Mouse (Mus musculus) liver, embryonic 13.5 days (tissue): ENCODE measurements around the gene Stt3b. TPM values are rescaled to one million over a fixed set of nuclear protein-coding genes. Genes with fewer than 3 reads are reported as not detected.
A peak's percentile ranks its signal among the peaks of the same experiment; 100 is the strongest.
"Not testable (repeated sequence)": the region's sequence is repeated elsewhere in the genome, so short reads cannot be mapped to it uniquely, and the experiment has no call there.

Experiments used
- ATAC-seq: fragments of 200-750 bp; cut with Nextera tagmentation; 2 replicates; pipeline ENCODE4 v1.8.0; 2017; ENCODE audit warnings: low read depth, mild to moderate bottlenecking, moderate number of reproducible peaks, moderate library complexity
- DNase-seq: peaks from one replicate; pipeline ENCODE4 v3.0.0; 2022
- H3K27ac ChIP-seq: fragments of 300-500 bp; sonication (generic); 2 replicates; pipeline ENCODE4 v1.5.1; 2015; ENCODE audit warnings: moderate library complexity, mild to moderate bottlenecking, inconsistent platforms
- H3K27me3 ChIP-seq: fragments of 300-500 bp; sonication (generic); 2 replicates; pipeline ENCODE4 v1.6.1; 2015; ENCODE audit warnings: mild to moderate bottlenecking, inconsistent platforms
- H3K36me3 ChIP-seq: fragments of 300-500 bp; sonication (generic); 2 replicates; pipeline ENCODE4 v1.6.1; 2015; ENCODE audit warnings: mild to moderate bottlenecking, inconsistent platforms
- H3K4me1 ChIP-seq: fragments of 300-500 bp; sonication (generic); replicated peaks from 2 replicates; pipeline ENCODE4 v1.6.1; 2015; ENCODE audit warnings: inconsistent platforms
- H3K4me2 ChIP-seq: fragments of 300-500 bp; sonication (generic); 2 replicates; pipeline ENCODE4 v1.6.1; 2015; ENCODE audit warnings: inconsistent platforms, mild to moderate bottlenecking, moderate library complexity
- H3K4me3 ChIP-seq: fragments of 300-500 bp; sonication (generic); replicated peaks from 2 replicates; pipeline ENCODE4 v1.5.1; 2015; ENCODE audit warnings: mild to moderate bottlenecking, inconsistent platforms
- H3K9ac ChIP-seq: fragments of 300-500 bp; sonication (generic); 2 replicates; pipeline ENCODE4 v1.6.1; 2015; ENCODE audit warnings: mild to moderate bottlenecking, inconsistent platforms
- H3K9me3 ChIP-seq: fragments of 300-500 bp; sonication (generic); replicated peaks from 2 replicates; pipeline ENCODE4 v1.6.1; 2016; ENCODE audit warnings: inconsistent platforms
- WGBS: fragments of 180-500 bp; shearing (Covaris S2); methylation state at CpG from one replicate; pipeline ENCODE4 v1.1.7; 2015; ENCODE audit not compliant: insufficient replicate concordance; 5-methylcytosine and 5-hydroxymethylcytosine counted together
- polyA plus RNA-seq: library from polyadenylated mRNA; unstranded; fragments of >200 nt; fragmentation: Nextera tagmentation; extraction: Ambion mirVana; gene quantifications from 2 replicates; pipeline ENCODE4 v1.2.1, GENCODE M21; 2015

The Stt3b gene
- polyA plus RNA-seq, 1 experiment from 2014 or later, result 62.4 TPM

GRCm38 (mm10) chr9:115296738-115297137 lies 13.5 kb downstream of the Stt3b start:
- Histone ChIP-seq H3K36me3 (0 out of 2 replicates have a peak, but pooled peaks cover 2% of the 10 kb centered on the region), H3K4me1 (peaks cover 58% of the 10 kb centered on the region), H3K4me3 (no peak overlapping the region), H3K9ac (no peak overlapping the region), H3K27me3 (no peaks in the 10 kb centered on the region), H3K9me3 (no peaks in the 10 kb centered on the region), H3K27ac (no peak overlapping the region), H3K4me2 (no peak overlapping the region)
- no peak for DNase-seq
- ATAC-seq, result no peak
- WGBS, result 73% methylated on average over 7 of the region's 7 CpGs

GRCm38 (mm10) chr9:115293920-115294594 lies 16.2 kb downstream of the Stt3b start:
- Histone ChIP-seq H3K27ac (no peak overlapping the region), H3K4me1 (peaks cover 56% of the 10 kb centered on the region), H3K9me3 (no peaks in the 10 kb centered on the region), H3K4me2 (no peak overlapping the region), H3K9ac (no peak overlapping the region), H3K27me3 (no peaks in the 10 kb centered on the region), H3K4me3 (no peak overlapping the region), H3K36me3 (0 out of 2 replicates have a peak, but pooled peaks cover 5% of the 10 kb centered on the region)
- ATAC-seq (peak; percentile 53; the same call in 1 of the 2 replicates), DNase-seq (no peak)
- WGBS, result 83% methylated on average over 10 of the region's 10 CpGs

- H3K4me1 ChIP-seq, result peaks cover 59% of the 10 kb centered on the region
- WGBS, result 82% methylated on average over 6 of the region's 6 CpGs
- peak; percentile 49; the same call in 1 of the 2 replicates for ATAC-seq
- 0 out of 2 replicates have a peak, but pooled peaks cover 3% of the 10 kb centered on the region for H3K36me3 ChIP-seq
- H3K27ac ChIP-seq, result no peak overlapping the region
- H3K4me2 ChIP-seq, result no peak overlapping the region
- no peaks in the 10 kb centered on the region for H3K9me3 ChIP-seq
- no peak for DNase-seq
- H3K27me3 ChIP-seq, result no peaks in the 10 kb centered on the region
- no peak overlapping the region for H3K9ac ChIP-seq
- no peak overlapping the region for H3K4me3 ChIP-seq
These were observed 22.3 kb downstream of the Stt3b start for GRCm38 (mm10) chr9:115287774-115288434.

- Histone ChIP-seq H3K27me3 (no peaks in the 10 kb centered on the region), H3K4me2 (no peak overlapping the region), H3K4me3 (no peak overlapping the region), H3K9me3 (no peaks in the 10 kb centered on the region), H3K27ac (no peak overlapping the region), H3K4me1 (peaks cover 37% of the 10 kb centered on the region), H3K9ac (no peak overlapping the region), H3K36me3 (peaks cover 11% of the 10 kb centered on the region)
- no peak for ATAC-seq
- 80% methylated on average over 4 of the region's 4 CpGs for WGBS
- DNase-seq, result no peak
These were observed 25.8 kb downstream of the Stt3b start for GRCm38 (mm10) chr9:115284385-115284784.

GRCm38 (mm10) chr9:115283403-115283802 lies 26.8 kb downstream of the Stt3b start:
- Histone ChIP-seq H3K4me2 (no peak overlapping the region), H3K9ac (no peak overlapping the region), H3K9me3 (no peaks in the 10 kb centered on the region), H3K4me1 (peaks cover 30% of the 10 kb centered on the region), H3K4me3 (no peak overlapping the region), H3K27me3 (no peaks in the 10 kb centered on the region), H3K27ac (no peak overlapping the region), H3K36me3 (peaks cover 20% of the 10 kb centered on the region)
- 75% methylated on average over 4 of the region's 4 CpGs for WGBS
- ATAC-seq, result no peak
- DNase-seq, result no peak

- Histone ChIP-seq H3K9me3 (no peaks in the 10 kb centered on the region), H3K4me3 (no peak overlapping the region), H3K27ac (no peak overlapping the region), H3K9ac (no peak overlapping the region), H3K36me3 (peaks cover 55% of the 10 kb centered on the region), H3K27me3 (no peaks in the 10 kb centered on the region), H3K4me1 (peaks cover 8% of the 10 kb centered on the region; the same call in 1 of the 2 replicates), H3K4me2 (no peak overlapping the region)
- DNase-seq (no peak), ATAC-seq (no peak)
- 91% methylated on average over 1 of the region's 1 CpGs for WGBS
These were observed 31.6 kb downstream of the Stt3b start for GRCm38 (mm10) chr9:115278641-115279040.

- Histone ChIP-seq H3K4me2 (no peak overlapping the region), H3K27me3 (no peaks in the 10 kb centered on the region), H3K9ac (no peak overlapping the region), H3K9me3 (no peaks in the 10 kb centered on the region), H3K4me3 (no peak overlapping the region), H3K27ac (no peak overlapping the region), H3K4me1 (peaks cover 3% of the 10 kb centered on the region; the same call in 1 of the 2 replicates), H3K36me3 (peaks cover 61% of the 10 kb centered on the region)
- DNase-seq (no peak), ATAC-seq (0 out of 2 replicates have a peak, but pooled peaks have one; percentile 29)
- 73% methylated on average over 6 of the region's 6 CpGs for WGBS
These were observed 35.4 kb downstream of the Stt3b start for GRCm38 (mm10) chr9:115274806-115275205.

GRCm38 (mm10) chr9:115273095-115273649 lies 37.0 kb downstream of the Stt3b start:
- H3K4me3 ChIP-seq, result no peak overlapping the region
- ATAC-seq, result no peak
- H3K4me2 ChIP-seq, result no peak overlapping the region
- H3K9ac ChIP-seq, result no peak overlapping the region
- no peaks in the 10 kb centered on the region for H3K27me3 ChIP-seq
- WGBS, result 80% methylated on average over 7 of the region's 7 CpGs
- H3K9me3 ChIP-seq, result no peaks in the 10 kb centered on the region
- DNase-seq, result no peak
- peaks cover 5% of the 10 kb centered on the region; the same call in 1 of the 2 replicates for H3K4me1 ChIP-seq
- H3K36me3 ChIP-seq, result peaks cover 46% of the 10 kb centered on the region
- H3K27ac ChIP-seq, result no peak overlapping the region

- H3K27me3 ChIP-seq, H3K4me1 ChIP-seq, DNase-seq, H3K9me3 ChIP-seq, H3K9ac ChIP-seq, H3K27ac ChIP-seq, H3K4me2 ChIP-seq, H3K4me3 ChIP-seq, ATAC-seq: not testable (repeated sequence)
- WGBS, result 79% methylated on average over 5 of the region's 5 CpGs
- peaks cover 40% of the 10 kb centered on the region for H3K36me3 ChIP-seq
These were observed 37.8 kb downstream of the Stt3b start for GRCm38 (mm10) chr9:115272451-115272850.

GRCm38 (mm10) chr9:115271556-115271955 lies 38.7 kb downstream of the Stt3b start:
- no peak overlapping the region for H3K9ac ChIP-seq
- H3K9me3 ChIP-seq, result no peaks in the 10 kb centered on the region
- no peaks in the 10 kb centered on the region for H3K27me3 ChIP-seq
- H3K36me3 ChIP-seq, result peaks cover 36% of the 10 kb centered on the region
- WGBS, result 66% methylated on average over 3 of the region's 3 CpGs
- H3K4me3 ChIP-seq, result no peak overlapping the region
- H3K4me1 ChIP-seq, result peaks cover 5% of the 10 kb centered on the region; the same call in 1 of the 2 replicates
- no peak overlapping the region for H3K27ac ChIP-seq
- no peak overlapping the region for H3K4me2 ChIP-seq
- ATAC-seq (no peak), DNase-seq (no peak)

GRCm38 (mm10) chr9:115261896-115262295 lies 48.3 kb downstream of the Stt3b start:
- 77% methylated on average over 5 of the region's 5 CpGs for WGBS
- no peak overlapping the region for H3K27ac ChIP-seq
- no peak overlapping the region for H3K9ac ChIP-seq
- ATAC-seq (no peak), DNase-seq (no peak)
- H3K4me3 ChIP-seq, result no peak overlapping the region
- H3K27me3 ChIP-seq, result no peaks in the 10 kb centered on the region
- peaks cover 33% of the 10 kb centered on the region for H3K36me3 ChIP-seq
- no peak overlapping the region for H3K4me2 ChIP-seq
- no peaks in the 10 kb centered on the region for H3K9me3 ChIP-seq
- peaks cover 23% of the 10 kb centered on the region for H3K4me1 ChIP-seq
